Mouse (Mus musculus) heart, postnatal 36 days (tissue): Measurements from ENCODE around the gene Emilin3. TPM values are rescaled to one million over a fixed set of nuclear protein-coding genes. Genes with fewer than 3 reads are reported as not detected.
"Not testable (repeated sequence)": the region's sequence is repeated elsewhere in the genome, so short reads cannot be mapped to it uniquely, and the experiment has no call there.

Experiments used
- DNase-seq, 2 experiments: peaks; one replicate each; pipeline ENCODE4 v3.0.0; 2021 to 2022
- intact Hi-C: fragments of 180-260 bp; cut with DNase I; formaldehyde crosslinking; loops from one replicate; pipeline ENCODE4 v1.15.1; 2025
- total RNA-seq, 2 experiments: library from RNA; stranded (reverse); gene quantifications; 2 replicates each; pipeline ENCODE4 v1.2.3; 2021

Emilin3 gene
- total RNA-seq = 1 to 10 TPM; 1.8 to 4.1 TPM

- intact Hi-C loops = no loop called here
- no peak for DNase-seq
Measured at GRCm38 (mm10) chr2:160912231-160912671, at the start of gene Emilin3. Gene Emilin3 (minus strand): TSS chr2:160912328.

- intact Hi-C loops = no loop called here
Measured at GRCm38 (mm10) chr2:160960956-160961646, 49.0 kb upstream of the Emilin3 start.

GRCm38 (mm10) chr2:160959901-160960300 is 47.8 kb upstream of the Emilin3 start:
- DNase-seq = no peak
- intact Hi-C loops = no loop called here

More at GRCm38 (mm10) chr2:160960956-160961646, 49.0 kb upstream of the Emilin3 start:
- DNase-seq = no peak

- intact Hi-C loops = no loop called here
- DNase-seq = no peak
Measured at GRCm38 (mm10) chr2:160958737-160959136, 46.6 kb upstream of the Emilin3 start.

GRCm38 (mm10) chr2:160957801-160958200 is 45.7 kb upstream of the Emilin3 start:
- DNase-seq, intact Hi-C loops: not testable (repeated sequence)

- intact Hi-C loops, DNase-seq: not testable (repeated sequence)
Measured at GRCm38 (mm10) chr2:160957307-160957706, 45.2 kb upstream of the Emilin3 start.

- intact Hi-C loops = no loop called here
Measured at GRCm38 (mm10) chr2:160955331-160955730, 43.2 kb upstream of the Emilin3 start.

GRCm38 (mm10) chr2:160954541-160954940 is 42.4 kb upstream of the Emilin3 start:
- DNase-seq = no peak
- intact Hi-C loops = no loop called here

More at GRCm38 (mm10) chr2:160955331-160955730, 43.2 kb upstream of the Emilin3 start:
- peak in 1 of 2 experiments; percentile 25 for DNase-seq

GRCm38 (mm10) chr2:160953131-160953873 is 41.2 kb upstream of the Emilin3 start:
- intact Hi-C loops = no loop called here
- no peak for DNase-seq

GRCm38 (mm10) chr2:160951595-160951994 is 39.5 kb upstream of the Emilin3 start:
- intact Hi-C loops = no loop called here
- no peak for DNase-seq

- no peak for DNase-seq
- intact Hi-C loops = loop anchor here (2.0 kb wide), 1 partner anchor 344 kb away; no protein-coding TSS in a partner anchor
Measured at GRCm38 (mm10) chr2:160942443-160942842, 30.3 kb upstream of the Emilin3 start.

GRCm38 (mm10) chr2:160940930-160941709 is 29.0 kb upstream of the Emilin3 start:
- no peak for DNase-seq
- intact Hi-C loops = no loop called here

GRCm38 (mm10) chr2:160934451-160934850 is 22.3 kb upstream of the Emilin3 start:
- intact Hi-C loops = loop anchor here (10.0 kb wide), 1 partner anchor 1070 kb away; no protein-coding TSS in a partner anchor
- DNase-seq = no peak

- intact Hi-C loops = loop anchor here (10.0 kb wide), 1 partner anchor 1069 kb away; no protein-coding TSS in a partner anchor
- no peak for DNase-seq
Measured at GRCm38 (mm10) chr2:160933890-160934289, 21.8 kb upstream of the Emilin3 start.

GRCm38 (mm10) chr2:160932981-160933380 is 20.9 kb upstream of the Emilin3 start:
- intact Hi-C loops = loop anchor here (10.0 kb wide), 1 partner anchor 1068 kb away; no protein-coding TSS in a partner anchor

GRCm38 (mm10) chr2:160932325-160932724 is 20.2 kb upstream of the Emilin3 start:
- DNase-seq = peak in 1 of 2 experiments; percentile 27
- intact Hi-C loops = loop anchor here (10.0 kb wide), 1 partner anchor 1068 kb away; no protein-coding TSS in a partner anchor

More at GRCm38 (mm10) chr2:160932981-160933380, 20.9 kb upstream of the Emilin3 start:
- DNase-seq = no peak

- intact Hi-C loops = loop anchor here (10.0 kb wide), 1 partner anchor 1067 kb away; no protein-coding TSS in a partner anchor
- DNase-seq = no peak
Measured at GRCm38 (mm10) chr2:160931378-160931777, 19.2 kb upstream of the Emilin3 start.

- intact Hi-C loops = no loop called here
- peak; percentile 34 to 41 for DNase-seq
Measured at GRCm38 (mm10) chr2:160925203-160925602, 13.1 kb upstream of the Emilin3 start.

- intact Hi-C loops = no loop called here
- no peak for DNase-seq
Measured at GRCm38 (mm10) chr2:160921285-160921684, 9.2 kb upstream of the Emilin3 start.

GRCm38 (mm10) chr2:160918930-160919215 is 6.7 kb upstream of the Emilin3 start:
- no peak for DNase-seq
- intact Hi-C loops = no loop called here
